Mouse (Mus musculus) liver, embryonic 12.5 days (tissue): ENCODE data around the gene Adck2. TPM values are rescaled to one million over a fixed set of nuclear protein-coding genes. Genes with fewer than 3 reads are reported as not detected.

Source experiments
- ATAC-seq: fragments of 200-750 bp; cut with Nextera tagmentation; 2 replicates; pipeline ENCODE4 v1.8.0; 2017; ENCODE audit warnings: moderate number of reproducible peaks, mild to moderate bottlenecking, moderate library complexity
- H3K27ac ChIP-seq: fragments of 300-500 bp; sonication (generic); 2 replicates; pipeline ENCODE4 v1.5.1; 2016; ENCODE audit warnings: mild to moderate bottlenecking
- H3K27me3 ChIP-seq: fragments of 300-500 bp; sonication (generic); replicated peaks from 2 replicates; pipeline ENCODE4 v1.6.1; 2016; ENCODE audit warnings: mild to moderate bottlenecking, moderate library complexity
- H3K36me3 ChIP-seq: fragments of 300-500 bp; sonication (generic); 2 replicates; pipeline ENCODE4 v1.6.1; 2016; ENCODE audit warnings: mild to moderate bottlenecking, moderate library complexity
- H3K4me1 ChIP-seq: fragments of 300-500 bp; sonication (generic); 2 replicates; pipeline ENCODE4 v1.6.1; 2016
- H3K4me2 ChIP-seq: fragments of 300-500 bp; sonication (generic); 2 replicates; pipeline ENCODE4 v1.6.1; 2016; ENCODE audit warnings: mild to moderate bottlenecking, moderate library complexity
- H3K4me3 ChIP-seq: fragments of 300-500 bp; sonication (generic); 2 replicates; pipeline ENCODE4 v1.5.1; 2016; ENCODE audit warnings: mild to moderate bottlenecking, moderate library complexity
- H3K9ac ChIP-seq: fragments of 300-500 bp; sonication (generic); 2 replicates; pipeline ENCODE4 v1.6.1; 2016; ENCODE audit warnings: mild to moderate bottlenecking, moderate library complexity
- H3K9me3 ChIP-seq: fragments of 300-500 bp; sonication (generic); replicated peaks from 2 replicates; pipeline ENCODE4 v1.6.1; 2016; ENCODE audit warnings: mild to moderate bottlenecking, moderate library complexity
- WGBS: fragments of 180-500 bp; shearing (Covaris S2); methylation state at CpG from one replicate; pipeline ENCODE4 v1.1.7; 2016; ENCODE audit not compliant: insufficient replicate concordance; 5-methylcytosine and 5-hydroxymethylcytosine counted together
- polyA plus RNA-seq: library from polyadenylated mRNA; unstranded; fragments of >200 nt; fragmentation: Nextera tagmentation; extraction: Ambion mirVana; gene quantifications from 2 replicates; pipeline ENCODE4 v1.2.1, GENCODE M21; 2016

Gene Adck2
- polyA plus RNA-seq = 11.9 and 13.1 TPM in 2 replicates

DNA sequence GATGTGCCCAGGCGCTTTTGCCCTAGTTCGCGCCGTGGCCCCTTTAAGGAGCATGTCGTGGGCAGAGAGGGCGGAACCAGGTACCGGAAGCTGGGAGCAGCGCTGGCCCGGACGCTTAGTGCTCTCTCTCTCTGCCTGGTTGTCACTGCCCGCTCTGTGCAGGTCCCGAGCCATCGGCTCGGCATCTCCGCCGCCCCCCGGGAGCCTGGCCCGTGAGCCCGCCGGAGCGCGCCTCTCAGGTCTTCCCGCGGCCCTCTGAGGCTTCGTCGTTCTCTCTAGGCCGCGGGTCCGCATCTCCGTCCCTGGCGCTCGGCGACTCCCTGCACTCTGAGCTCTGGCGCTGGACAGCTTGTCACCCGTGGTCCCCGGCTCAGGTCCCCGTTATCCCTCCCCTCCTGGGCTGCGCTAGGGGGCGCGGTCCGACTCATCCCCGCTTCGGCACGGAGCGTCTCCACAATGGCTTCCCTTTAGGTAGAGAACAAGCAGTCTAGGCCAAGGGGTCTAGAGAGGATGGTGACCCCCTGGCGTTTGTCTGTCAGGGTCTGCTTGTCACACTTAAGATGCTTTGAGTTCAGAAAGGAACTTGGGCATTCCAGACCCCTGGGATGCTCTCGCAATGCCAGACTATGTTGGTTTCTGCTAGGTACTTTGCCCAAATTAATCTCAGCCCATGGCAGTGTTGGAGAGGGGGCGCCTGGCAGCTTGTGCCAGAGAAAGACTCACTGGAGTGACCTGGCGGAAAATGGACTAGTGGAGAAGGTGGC, at the start of gene Adck2:
Adck2 (plus strand) TSS at position 83 of the 764 bp plus-strand sequence.
- ATAC-seq = peak; percentile 96

DNA sequence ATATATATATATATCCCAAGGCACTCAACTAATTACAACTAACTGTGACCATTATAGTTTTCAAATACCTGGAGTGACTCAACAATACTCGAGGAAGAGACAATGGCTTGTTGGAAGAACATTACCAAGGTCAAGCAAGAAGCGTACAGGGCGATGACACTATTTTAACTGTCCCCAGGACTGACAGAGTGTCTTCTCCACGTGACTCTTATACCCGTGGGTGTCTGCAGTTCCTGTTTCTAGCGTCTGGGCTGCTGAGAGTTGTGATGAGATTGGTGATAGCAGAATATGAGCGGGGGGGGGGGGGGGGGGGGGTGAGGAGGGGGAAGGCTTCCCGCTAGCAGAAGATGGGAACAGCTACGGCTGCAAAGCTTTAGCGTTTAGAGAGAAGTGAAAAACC, 46.9 kb upstream of the Adck2 start:
- Histone ChIP-seq H3K9ac (no peak overlapping the region), H3K27ac (no peak overlapping the region), H3K27me3 (no peaks in the 10 kb centered on the region), H3K4me3 (no peak overlapping the region), H3K4me2 (no peak overlapping the region), H3K36me3 (peaks cover 3% of the 10 kb centered on the region; the same call in 1 of the 2 replicates), H3K9me3 (no peaks in the 10 kb centered on the region), H3K4me1 (peaks cover 13% of the 10 kb centered on the region; the same call in 1 of the 2 replicates)
- ATAC-seq = no peak
- 40% methylated on average over 10 of the region's 10 CpGs for WGBS

More for the DNA sequence above, at the start of gene Adck2:
- H3K4me1 ChIP-seq = peaks cover 22% of the 10 kb centered on the region
- peaks cover 13% of the 10 kb centered on the region for H3K36me3 ChIP-seq
- H3K9me3 ChIP-seq = no peaks in the 10 kb centered on the region
- H3K4me2 ChIP-seq = peak within 1 kb of the TSS; percentile 93
- H3K4me3 ChIP-seq = peak within 1 kb of the TSS; percentile 82
- H3K27me3 ChIP-seq = 0 out of 2 replicates have a peak, but pooled peaks cover 4% of the 10 kb centered on the region
- H3K27ac ChIP-seq = peak within 1 kb of the TSS; percentile 93
- peak within 1 kb of the TSS; percentile 79 for H3K9ac ChIP-seq
- WGBS = 2% methylated on average over 49 of the region's 49 CpGs

DNA sequence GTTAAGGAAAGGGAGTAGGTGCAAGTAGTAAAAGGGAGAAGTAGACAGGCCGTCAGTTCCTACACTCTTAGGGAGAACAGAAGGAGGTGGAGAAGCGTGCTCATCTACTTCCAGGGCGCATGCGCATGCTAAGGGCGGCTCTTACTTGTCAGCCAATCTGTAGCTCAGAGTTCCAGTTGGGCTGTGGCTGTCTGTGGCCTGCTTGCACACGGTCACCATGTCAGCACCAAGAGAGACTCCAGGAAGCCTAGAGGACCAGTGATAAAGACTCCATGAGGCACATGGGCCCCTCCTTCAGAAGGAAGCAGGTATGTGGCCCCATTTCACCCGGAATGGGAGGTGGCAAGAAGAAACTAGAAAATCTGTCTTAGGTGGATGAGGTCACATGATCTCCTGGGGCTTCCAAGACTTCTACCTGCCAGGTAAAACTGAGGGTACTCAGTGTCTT, 46.3 kb upstream of the Adck2 start:
- Histone ChIP-seq H3K9me3 (no peaks in the 10 kb centered on the region), H3K4me1 (peaks cover 12% of the 10 kb centered on the region; the same call in 1 of the 2 replicates), H3K4me2 (no peak overlapping the region), H3K4me3 (no peak overlapping the region), H3K27ac (no peak overlapping the region), H3K27me3 (no peaks in the 10 kb centered on the region), H3K36me3 (peaks cover 3% of the 10 kb centered on the region; the same call in 1 of the 2 replicates), H3K9ac (no peak overlapping the region)
- 58% methylated on average over 7 of the region's 7 CpGs for WGBS
- ATAC-seq = no peak

DNA sequence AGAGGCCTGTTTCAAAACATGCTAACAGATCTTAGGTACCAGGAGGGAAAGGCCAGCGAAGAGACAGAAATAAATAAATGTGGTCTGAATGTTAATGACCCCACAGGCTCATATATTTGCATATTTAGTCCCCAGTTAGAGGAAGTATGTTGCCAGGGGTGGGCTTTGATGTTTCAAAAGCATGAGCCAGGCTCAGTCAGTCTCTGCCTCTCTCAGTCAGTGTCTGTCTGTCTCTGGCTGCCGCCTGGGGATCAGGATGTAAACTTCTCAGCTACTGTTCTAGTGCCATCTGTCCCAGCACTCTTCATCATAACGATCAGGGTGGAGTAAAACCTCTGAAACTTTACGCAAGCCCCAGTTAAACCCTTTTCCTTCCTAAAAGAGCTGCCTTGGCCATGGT, 45.9 kb upstream of the Adck2 start:
- no peak overlapping the region for H3K9ac ChIP-seq
- no peaks in the 10 kb centered on the region for H3K27me3 ChIP-seq
- 57% methylated on average over 4 of the region's 4 CpGs for WGBS
- H3K4me3 ChIP-seq = no peak overlapping the region
- H3K36me3 ChIP-seq = no peaks in the 10 kb centered on the region
- peaks cover 10% of the 10 kb centered on the region; the same call in 1 of the 2 replicates for H3K4me1 ChIP-seq
- H3K27ac ChIP-seq = no peak overlapping the region
- H3K4me2 ChIP-seq = no peak overlapping the region
- no peaks in the 10 kb centered on the region for H3K9me3 ChIP-seq
- ATAC-seq = no peak

DNA sequence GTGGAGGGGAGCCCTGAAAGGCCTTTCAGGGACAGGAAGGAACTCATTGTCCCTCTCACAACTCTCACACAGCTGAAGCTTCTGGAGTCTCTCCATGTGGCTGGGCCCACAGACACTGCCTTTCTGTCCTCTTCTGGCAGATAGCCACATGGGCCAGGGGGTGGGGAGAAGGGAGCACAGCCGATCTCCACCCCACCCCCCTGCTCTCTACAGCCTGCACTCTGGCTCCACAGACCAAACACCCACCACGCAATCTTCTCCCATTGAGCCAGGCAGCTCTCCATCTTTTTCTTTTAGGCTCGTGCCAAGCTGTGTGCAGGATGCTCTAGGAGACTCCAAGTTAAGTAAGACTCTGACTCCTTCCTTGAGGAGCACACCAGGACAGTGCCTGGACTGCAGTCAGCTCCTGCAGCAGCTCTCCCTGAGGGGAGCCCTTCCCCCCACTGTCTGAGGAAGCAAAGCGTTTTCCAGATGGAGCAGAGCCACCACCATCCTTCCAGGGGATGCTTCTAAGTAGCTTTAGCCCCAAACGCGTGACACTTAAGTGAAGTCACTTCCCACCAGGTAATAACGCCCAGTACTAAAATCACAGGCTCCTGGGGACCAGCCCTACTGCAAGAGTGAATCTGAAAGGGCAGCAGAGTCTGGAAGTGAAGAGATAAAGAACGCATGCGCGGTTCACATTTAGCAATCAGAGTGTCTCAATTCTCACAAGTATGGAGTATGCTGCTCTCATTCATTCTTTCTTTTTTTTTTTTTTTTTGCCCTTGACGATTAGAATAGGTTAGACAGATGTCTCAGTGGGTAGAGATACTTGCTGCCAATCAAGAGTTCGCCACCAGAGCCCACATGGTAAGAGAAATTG, 44.8 kb upstream of the Adck2 start:
- H3K4me3 ChIP-seq = no peak overlapping the region
- 39% methylated on average over 12 of the region's 12 CpGs for WGBS
- H3K36me3 ChIP-seq = no peaks in the 10 kb centered on the region
- H3K9ac ChIP-seq = no peak overlapping the region
- H3K27me3 ChIP-seq = no peaks in the 10 kb centered on the region
- H3K27ac ChIP-seq = no peak overlapping the region
- H3K4me2 ChIP-seq = no peak overlapping the region
- ATAC-seq = no peak
- peaks cover 10% of the 10 kb centered on the region; the same call in 1 of the 2 replicates for H3K4me1 ChIP-seq
- no peaks in the 10 kb centered on the region for H3K9me3 ChIP-seq

DNA sequence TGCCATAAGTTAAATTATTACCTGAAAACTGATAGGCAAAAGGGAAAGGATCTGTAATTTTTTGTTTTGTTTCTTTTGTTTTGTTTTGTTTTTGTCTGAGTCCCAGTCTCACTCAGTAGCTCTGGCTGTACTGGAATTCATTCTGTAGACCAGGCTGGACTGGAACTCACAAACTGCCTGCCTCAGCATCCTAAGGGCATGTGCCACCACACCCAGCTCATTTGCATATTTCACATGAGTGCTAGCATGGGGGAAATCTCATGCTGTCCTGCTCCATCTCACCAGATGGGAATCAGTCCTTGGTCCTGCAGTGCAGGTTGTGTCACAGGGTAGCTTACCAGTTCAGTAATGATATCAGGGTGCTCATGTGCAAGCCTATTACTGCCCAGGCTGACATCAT, 38.7 kb upstream of the Adck2 start:
- no peak overlapping the region for H3K9ac ChIP-seq
- no peaks in the 10 kb centered on the region for H3K9me3 ChIP-seq
- H3K4me2 ChIP-seq = no peak overlapping the region
- no peak for ATAC-seq
- peaks cover 16% of the 10 kb centered on the region for H3K4me1 ChIP-seq
- no peaks in the 10 kb centered on the region for H3K27me3 ChIP-seq
- no peaks in the 10 kb centered on the region for H3K36me3 ChIP-seq
- no peak overlapping the region for H3K27ac ChIP-seq
- H3K4me3 ChIP-seq = no peak overlapping the region

DNA sequence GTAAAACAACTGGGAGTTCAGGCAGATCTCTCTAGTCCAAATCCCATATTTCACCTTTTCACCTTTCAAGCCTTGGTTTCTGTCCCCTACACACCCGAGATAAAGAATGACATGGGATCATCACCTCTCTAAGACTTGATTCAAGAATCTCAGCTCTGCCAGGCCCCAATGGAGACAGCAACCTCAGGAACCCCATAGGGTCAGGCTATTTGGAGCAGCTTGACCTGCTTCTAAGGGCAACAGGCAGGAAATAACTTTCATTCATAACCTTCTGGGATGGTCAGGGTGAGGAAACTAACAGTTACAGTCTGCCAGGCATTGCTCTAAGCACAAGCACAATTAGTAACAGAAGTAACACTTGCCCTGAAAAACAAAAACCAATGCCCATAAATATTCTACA, 37.1 kb upstream of the Adck2 start:
- H3K27ac ChIP-seq = no peak overlapping the region
- H3K4me1 ChIP-seq = peaks cover 27% of the 10 kb centered on the region
- no peaks in the 10 kb centered on the region for H3K36me3 ChIP-seq
- WGBS = 52% methylated on average over 1 of the region's 1 CpGs
- H3K9ac ChIP-seq = no peak overlapping the region
- no peaks in the 10 kb centered on the region for H3K27me3 ChIP-seq
- ATAC-seq = no peak
- no peak overlapping the region for H3K4me3 ChIP-seq
- H3K4me2 ChIP-seq = no peak overlapping the region
- H3K9me3 ChIP-seq = no peaks in the 10 kb centered on the region

DNA sequence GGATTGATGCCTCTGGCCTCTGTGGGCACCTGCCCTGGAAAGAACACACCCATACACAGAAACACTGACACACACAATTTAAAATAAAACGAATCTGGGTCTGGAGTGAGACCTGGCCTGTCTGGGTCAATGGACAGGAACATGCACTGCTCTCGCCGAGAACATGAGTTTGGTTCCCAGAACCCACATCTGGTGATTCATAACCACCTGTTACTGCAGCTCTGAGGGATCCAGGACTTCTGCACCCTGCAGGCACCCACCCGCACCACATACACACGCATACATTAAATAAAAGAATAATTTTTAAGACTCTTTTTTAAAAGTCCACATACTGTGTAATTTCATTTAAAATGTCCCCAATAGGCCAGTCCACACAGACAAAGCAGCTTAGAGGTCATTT, 36.4 kb upstream of the Adck2 start:
- WGBS = 80% methylated on average over 5 of the region's 5 CpGs
- Histone ChIP-seq H3K27ac (no peak overlapping the region), H3K4me1 (peaks cover 27% of the 10 kb centered on the region)

DNA sequence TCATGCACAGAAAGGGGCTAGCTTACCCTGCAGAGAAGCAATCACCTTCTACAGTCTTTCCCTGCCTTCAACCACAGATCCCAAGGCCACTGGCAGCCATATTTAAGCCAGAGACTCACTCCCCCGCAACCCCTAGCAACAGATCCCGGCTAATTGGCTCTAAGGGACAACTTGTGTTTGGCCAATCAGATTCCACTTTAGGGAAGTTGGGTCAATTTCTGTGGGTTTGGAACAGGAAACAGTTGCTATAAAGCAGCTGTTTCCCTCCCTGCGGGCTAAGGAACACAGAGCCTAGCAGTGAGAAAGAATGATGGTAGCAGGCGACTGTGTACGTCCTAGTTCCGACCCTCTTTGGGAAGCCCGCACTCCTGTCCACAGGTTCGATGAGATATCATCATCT, 35.4 kb upstream of the Adck2 start:
- no peak overlapping the region for H3K9ac ChIP-seq
- no peak overlapping the region for H3K4me3 ChIP-seq
- no peaks in the 10 kb centered on the region for H3K27me3 ChIP-seq
- H3K9me3 ChIP-seq = no peaks in the 10 kb centered on the region
- WGBS = 23% methylated on average over 8 of the region's 8 CpGs
- H3K27ac ChIP-seq = peak overlapping the region; percentile 5; the same call in 1 of the 2 replicates
- no peak overlapping the region for H3K4me2 ChIP-seq
- no peaks in the 10 kb centered on the region for H3K36me3 ChIP-seq
- peaks cover 36% of the 10 kb centered on the region for H3K4me1 ChIP-seq
- no peak for ATAC-seq

More for the DNA sequence above, 36.4 kb upstream of the Adck2 start:
- no peaks in the 10 kb centered on the region for H3K9me3 ChIP-seq
- H3K27me3 ChIP-seq = no peaks in the 10 kb centered on the region
- H3K4me3 ChIP-seq = no peak overlapping the region
- H3K36me3 ChIP-seq = no peaks in the 10 kb centered on the region
- no peak overlapping the region for H3K4me2 ChIP-seq
- ATAC-seq = no peak
- no peak overlapping the region for H3K9ac ChIP-seq

DNA sequence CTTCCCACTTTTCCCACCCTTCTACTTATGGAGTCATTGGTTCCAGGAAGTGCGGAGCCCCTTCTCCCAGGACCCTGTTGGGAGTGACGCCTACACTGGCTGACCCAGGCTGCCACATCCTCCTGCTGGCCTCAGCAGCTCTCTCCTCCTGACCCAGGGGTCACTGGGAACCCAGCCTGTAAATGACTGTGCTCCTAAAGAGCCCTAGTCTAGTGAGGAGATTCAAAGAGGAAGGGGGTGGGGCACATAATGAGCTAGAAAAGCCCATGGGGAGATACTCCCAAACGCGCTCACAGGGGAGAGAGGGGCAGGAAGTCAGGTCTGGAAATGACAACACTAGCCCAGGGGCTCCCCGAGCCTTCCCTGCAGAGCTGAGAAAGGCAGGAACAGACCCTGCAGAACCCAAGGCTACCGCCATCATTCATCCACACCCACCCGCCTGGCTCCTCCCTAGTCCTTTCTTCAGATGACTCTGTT, 34.0 kb upstream of the Adck2 start:
- peak; percentile 58 for ATAC-seq

DNA sequence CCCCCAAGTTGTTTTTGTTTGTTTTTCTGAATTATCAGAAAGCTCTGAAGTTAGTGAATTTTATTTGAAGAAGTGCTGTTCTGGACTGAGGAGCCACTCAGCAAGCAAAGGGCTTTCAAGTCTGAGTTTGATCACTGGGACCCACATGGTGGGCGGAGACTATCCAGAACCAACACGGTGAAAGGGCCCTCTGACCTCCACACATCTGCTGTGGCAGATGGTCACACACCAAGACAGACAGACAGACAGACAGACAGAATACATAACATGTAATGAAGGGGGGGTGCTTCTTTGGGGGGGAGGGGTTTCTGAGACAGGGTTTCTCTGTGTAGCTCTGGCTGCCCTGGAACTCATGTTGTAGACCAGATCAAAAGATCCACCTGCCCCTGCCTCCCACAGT, 33.1 kb upstream of the Adck2 start:
- Histone ChIP-seq H3K4me2 (no peak overlapping the region), H3K4me1 (peaks cover 43% of the 10 kb centered on the region)
- 47% methylated on average over 2 of the region's 2 CpGs for WGBS

More for the DNA sequence above, 34.0 kb upstream of the Adck2 start:
- Histone ChIP-seq H3K4me3 (no peak overlapping the region), H3K27me3 (no peaks in the 10 kb centered on the region), H3K9me3 (no peaks in the 10 kb centered on the region), H3K9ac (no peak overlapping the region), H3K4me1 (peaks cover 43% of the 10 kb centered on the region), H3K4me2 (peak overlapping the region; percentile 14), H3K36me3 (no peaks in the 10 kb centered on the region), H3K27ac (peak overlapping the region; percentile 47)
- WGBS = 18% methylated on average over 7 of the region's 7 CpGs

More for the DNA sequence above, 33.1 kb upstream of the Adck2 start:
- H3K9me3 ChIP-seq = no peaks in the 10 kb centered on the region
- H3K27ac ChIP-seq = peak overlapping the region; percentile 47; the same call in 1 of the 2 replicates
- no peaks in the 10 kb centered on the region for H3K36me3 ChIP-seq
- H3K27me3 ChIP-seq = no peaks in the 10 kb centered on the region
- no peak for ATAC-seq
- no peak overlapping the region for H3K9ac ChIP-seq
- no peak overlapping the region for H3K4me3 ChIP-seq
